Mouse (Mus musculus) small intestine, adult 2 months (tissue): ENCODE data around the gene Ubox5. TPM values are rescaled to one million over a fixed set of nuclear protein-coding genes. Genes with fewer than 3 reads are reported as not detected.
A peak's percentile ranks its signal among the peaks of the same experiment; 100 is the strongest.

Experiments
- H3K27ac ChIP-seq: fragments of 200-500 bp; 2 replicates; pipeline ENCODE4 v1.5.1; 2012; ENCODE audit warnings: low read depth, low read length, control low read depth, inconsistent platforms; ENCODE audit not compliant: insufficient read depth
- H3K27me3 ChIP-seq: fragments of 200-500 bp; 2 replicates; pipeline ENCODE4 v1.6.1; 2012; ENCODE audit warnings: mild to moderate bottlenecking, moderate library complexity, low read length, inconsistent platforms; ENCODE audit not compliant: control insufficient read depth, insufficient read depth
- H3K36me3 ChIP-seq: fragments of 200-500 bp; 2 replicates; pipeline ENCODE4 v1.6.1; 2012; ENCODE audit warnings: mild to moderate bottlenecking, low read length, control low read depth, inconsistent platforms; ENCODE audit not compliant: control insufficient read depth, insufficient read depth
- H3K4me1 ChIP-seq: fragments of 200-500 bp; 2 replicates; pipeline ENCODE4 v1.6.1; 2012; ENCODE audit warnings: low read length, inconsistent platforms, mixed read lengths; ENCODE audit not compliant: control insufficient read depth, insufficient read depth, insufficient read length
- H3K4me3 ChIP-seq: fragments of 200-500 bp; 2 replicates; pipeline ENCODE4 v1.5.1; 2012; ENCODE audit warnings: low read depth, mild to moderate bottlenecking, control low read depth, inconsistent platforms, low read length, moderate library complexity
- CTCF ChIP-seq: fragments of 200-500 bp; IDR thresholded peaks from 2 replicates; pipeline ENCODE4 v1.5.1; 2012; ENCODE audit warnings: low read depth, mild to moderate bottlenecking, control low read depth, inconsistent platforms, low read length, moderate library complexity, mixed read lengths; ENCODE audit not compliant: insufficient replicate concordance, insufficient read length; ENCODE audit errors: extremely low read depth
- POLR2A ChIP-seq: fragments of 200-500 bp; IDR thresholded peaks from 2 replicates; pipeline ENCODE4 v1.6.1; 2012; ENCODE audit warnings: low read depth, mild to moderate bottlenecking, control low read depth, inconsistent platforms, low read length, moderate library complexity
- WGBS: fragments of 180-500 bp; shearing (Covaris S2); methylation state at CpG from one replicate; pipeline ENCODE4 v1.1.7; 2018; 5-methylcytosine and 5-hydroxymethylcytosine counted together
- polyA plus RNA-seq: library from polyadenylated mRNA; depleted of rRNA; stranded (reverse); fragments of >200 nt; gene quantifications from 2 replicates; pipeline ENCODE4 v1.2.3, GENCODE M21; 2012; rRNA removed

Ubox5 gene
- 2.0 and 3.4 TPM in 2 replicates for polyA plus RNA-seq

DNA sequence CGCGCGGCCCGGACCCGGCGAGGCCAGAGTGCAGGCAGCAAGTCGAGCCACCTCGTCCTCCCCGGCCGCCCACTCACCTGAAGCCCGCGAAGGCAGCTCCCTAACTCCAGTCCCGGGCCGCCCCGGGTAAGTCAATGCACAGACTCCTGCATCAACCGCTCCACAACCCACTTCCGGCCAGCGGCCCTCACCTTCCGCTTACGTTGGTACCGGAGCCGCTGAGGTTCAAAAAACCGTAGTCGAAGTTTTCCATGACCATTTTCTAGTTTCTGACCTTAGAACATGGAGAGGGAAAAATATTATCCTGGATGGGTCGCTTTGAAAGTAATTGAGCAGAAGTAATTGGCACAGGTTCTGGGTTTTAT lies at the start of gene Ubox5, which contains the start of gene Fastkd5:
Gene Ubox5, minus strand, starts transcription at position 200 of the 365 bp plus-strand sequence.
Gene Fastkd5, minus strand, starts transcription at position 189 of the 365 bp plus-strand sequence.
- peak within 1 kb of the TSS; percentile 93 for H3K4me3 ChIP-seq
- peaks cover 7% of the 10 kb centered on the region for H3K4me1 ChIP-seq
- H3K27me3 ChIP-seq = no peaks in the 10 kb centered on the region
- WGBS = under 1% methylated on average over 25 of the region's 25 CpGs
- peak within 1 kb of the TSS; percentile 3 for H3K27ac ChIP-seq
- TF ChIP-seq CTCF = no peak
- peak; percentile 36; the same call in 1 of the 2 replicates for TF ChIP-seq POLR2A
- peaks cover 9% of the 10 kb centered on the region for H3K36me3 ChIP-seq

DNA sequence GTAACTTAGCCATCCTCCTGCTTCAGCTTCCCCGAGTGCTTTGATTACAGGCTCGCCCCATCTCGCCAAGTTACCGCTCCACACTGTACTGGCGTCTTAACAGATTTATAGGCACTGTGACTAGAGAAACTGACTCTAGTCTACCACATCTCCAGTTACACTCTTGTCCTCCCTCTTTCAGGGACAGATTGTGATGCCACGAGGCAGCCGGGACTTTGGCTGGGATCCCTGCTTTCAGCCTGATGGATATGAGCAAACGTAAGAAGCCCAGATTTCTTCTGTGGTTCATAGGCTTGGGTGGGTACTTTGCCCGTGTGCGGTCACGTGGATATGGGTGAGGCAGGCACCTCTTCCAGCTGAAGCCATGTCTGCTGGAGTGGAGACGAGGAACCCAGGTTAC lies 49.3 kb upstream of the Ubox5 start:
- WGBS = 93% methylated on average over 12 of the region's 12 CpGs
- no peak overlapping the region for H3K27ac ChIP-seq
- TF ChIP-seq POLR2A = no peak
- no peak for TF ChIP-seq CTCF

DNA sequence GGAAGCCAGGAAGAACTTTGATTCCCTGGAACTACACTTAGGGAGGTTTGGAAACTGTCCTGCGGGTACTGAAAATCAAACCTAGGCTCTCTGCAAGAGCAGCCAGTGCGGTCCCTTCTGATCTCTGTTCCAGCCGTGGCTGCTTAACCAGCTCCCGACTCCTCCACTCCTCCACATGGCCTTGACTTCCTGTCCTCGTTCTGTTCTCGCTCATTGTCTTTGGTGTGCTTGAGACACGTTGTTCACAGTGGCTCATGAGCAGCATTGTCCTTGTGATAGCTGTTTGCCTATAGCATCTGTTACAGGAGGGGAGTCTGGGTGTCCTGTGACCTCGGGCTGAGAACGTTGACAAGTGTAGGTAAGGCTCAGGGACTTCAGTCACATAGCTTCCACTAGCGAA lies 47.4 kb upstream of the Ubox5 start:
- TF ChIP-seq POLR2A (no peak), CTCF (no peak)
- H3K4me1 ChIP-seq = no peaks in the 10 kb centered on the region
- H3K27me3 ChIP-seq = no peaks in the 10 kb centered on the region
- no peak overlapping the region for H3K4me3 ChIP-seq
- WGBS = 84% methylated on average over 10 of the region's 10 CpGs
- no peak overlapping the region for H3K27ac ChIP-seq
- H3K36me3 ChIP-seq = peaks cover 74% of the 10 kb centered on the region

More for the DNA sequence above, 49.3 kb upstream of the Ubox5 start:
- H3K36me3 ChIP-seq = peaks cover 64% of the 10 kb centered on the region
- H3K4me1 ChIP-seq = no peaks in the 10 kb centered on the region
- H3K4me3 ChIP-seq = no peak overlapping the region
- H3K27me3 ChIP-seq = no peaks in the 10 kb centered on the region

DNA sequence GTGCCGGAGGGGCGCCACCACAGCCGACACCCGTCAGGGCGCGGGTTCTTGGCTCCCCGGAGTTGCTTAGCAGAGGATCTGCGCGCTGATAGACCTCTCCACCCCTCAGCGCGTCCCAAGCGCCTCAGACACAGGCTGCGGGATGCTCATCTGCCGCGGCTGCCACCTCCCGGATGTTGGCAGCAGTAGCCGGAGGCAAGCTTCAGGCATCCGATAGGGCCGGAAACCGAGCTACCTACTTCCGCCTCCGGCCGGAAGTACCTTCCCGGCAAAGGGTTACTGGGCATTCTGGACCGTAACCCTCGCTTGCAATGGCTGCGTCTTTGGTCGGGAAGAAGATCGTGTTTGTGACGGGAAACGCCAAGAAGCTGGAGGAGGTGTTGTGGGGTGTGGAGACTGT lies 37.7 kb upstream of the Ubox5 start, which contains the start of gene Itpa:
Gene Itpa, plus strand, starts transcription at position 52 of the 400 bp plus-strand sequence.
- TF ChIP-seq POLR2A (peak; percentile 45), CTCF (peak; percentile 63; the same call in 1 of the 2 replicates)
- H3K36me3 ChIP-seq = peaks cover 10% of the 10 kb centered on the region
- H3K27me3 ChIP-seq = no peaks in the 10 kb centered on the region
- WGBS = under 1% methylated on average over 31 of the region's 31 CpGs
- H3K27ac ChIP-seq = peak within 1 kb of the TSS; percentile 37
- H3K4me3 ChIP-seq = peak within 1 kb of the TSS; percentile 84
- peaks cover 11% of the 10 kb centered on the region; the same call in 1 of the 2 replicates for H3K4me1 ChIP-seq

DNA sequence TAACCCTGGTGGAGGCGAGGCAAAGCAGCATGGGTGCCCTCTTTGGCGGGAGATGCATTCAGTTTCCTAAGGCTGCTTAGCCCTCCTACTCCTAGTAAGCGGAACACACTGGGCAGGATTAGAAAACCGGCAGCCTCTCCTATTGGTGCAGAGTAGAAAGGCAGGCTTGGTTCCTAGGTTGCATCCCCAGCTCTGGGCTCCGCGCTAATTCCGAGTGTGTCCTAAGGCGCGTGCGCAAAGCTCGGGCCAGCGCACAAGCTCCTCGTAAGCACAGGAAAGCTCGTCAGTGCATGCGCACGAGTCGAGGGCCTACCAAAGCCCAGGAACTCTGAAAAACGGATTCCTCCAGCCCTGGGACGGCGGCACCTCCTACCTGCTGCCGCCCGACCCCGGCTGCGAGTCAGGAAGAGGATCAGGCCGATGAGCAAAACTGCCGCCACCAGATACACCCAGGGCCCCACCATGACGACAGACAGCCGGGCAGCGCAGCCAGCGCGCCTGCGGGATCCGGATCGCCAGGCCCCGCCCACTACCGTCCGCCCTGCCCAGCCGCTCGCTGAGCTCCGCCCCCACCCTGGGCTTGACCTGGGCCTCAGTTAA lies 34.4 kb upstream of the Ubox5 start, which contains the start of gene Ddrgk1:
Gene Ddrgk1, minus strand, starts transcription at position 558 of the 600 bp plus-strand sequence.
- TF ChIP-seq CTCF (no peak), POLR2A (peak; percentile 46; the same call in 1 of the 2 replicates)

DNA sequence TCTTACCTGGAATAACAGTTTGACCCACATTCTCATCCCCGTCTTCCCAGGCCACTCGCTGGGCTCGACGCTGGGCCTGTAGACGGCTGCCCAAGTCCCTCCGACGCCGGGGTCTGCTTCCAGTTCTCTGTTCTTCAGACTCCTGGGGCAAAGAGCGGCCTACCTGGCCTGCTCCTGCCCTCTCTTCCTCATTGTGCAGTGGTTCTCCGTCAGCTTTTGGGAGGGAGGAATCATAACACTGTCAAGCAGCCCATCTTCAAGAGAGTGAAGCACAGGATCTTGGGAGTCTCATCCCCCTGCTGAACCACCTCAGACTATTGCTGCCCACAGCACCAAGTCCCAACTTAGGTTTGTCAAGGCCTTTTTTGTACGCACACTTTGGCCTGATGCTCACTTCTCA lies 33.5 kb upstream of the Ubox5 start:
- Histone ChIP-seq H3K27ac (no peak overlapping the region), H3K4me3 (no peak overlapping the region), H3K36me3 (peaks cover 26% of the 10 kb centered on the region), H3K4me1 (peaks cover 11% of the 10 kb centered on the region; the same call in 1 of the 2 replicates), H3K27me3 (no peaks in the 10 kb centered on the region)
- no peak for TF ChIP-seq CTCF
- TF ChIP-seq POLR2A = no peak
- WGBS = 91% methylated on average over 11 of the region's 11 CpGs

More for the DNA sequence above, 34.4 kb upstream of the Ubox5 start, which contains the start of gene Ddrgk1:
- H3K4me1 ChIP-seq = peaks cover 11% of the 10 kb centered on the region; the same call in 1 of the 2 replicates
- peaks cover 18% of the 10 kb centered on the region for H3K36me3 ChIP-seq
- peak within 1 kb of the TSS; percentile 68 for H3K4me3 ChIP-seq
- under 1% methylated on average over 40 of the region's 40 CpGs for WGBS
- H3K27me3 ChIP-seq = no peaks in the 10 kb centered on the region
- H3K27ac ChIP-seq = peak within 1 kb of the TSS; percentile 83

DNA sequence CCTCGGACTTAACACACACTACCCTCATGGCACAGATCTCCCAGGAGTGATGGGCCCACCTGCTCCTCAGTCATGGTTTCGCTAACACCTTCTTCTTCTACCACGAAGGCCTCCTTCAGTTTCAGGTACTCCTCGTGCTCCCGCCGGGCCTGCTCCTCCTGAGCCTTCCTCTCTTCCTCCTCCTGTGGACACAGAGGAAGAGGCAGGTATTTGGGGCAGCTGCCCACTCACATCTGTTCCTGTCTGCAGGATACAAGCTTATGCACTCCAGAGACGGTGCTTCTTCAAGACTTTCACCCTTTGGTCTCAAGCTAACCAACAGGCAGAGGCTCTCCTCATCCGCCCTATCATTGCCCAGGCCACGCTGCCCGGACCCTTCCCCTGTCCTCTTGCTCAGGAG lies 28.7 kb upstream of the Ubox5 start:
- H3K4me1 ChIP-seq = peaks cover under 1% of the 10 kb centered on the region; the same call in 1 of the 2 replicates
- peaks cover 54% of the 10 kb centered on the region for H3K36me3 ChIP-seq
- H3K27me3 ChIP-seq = no peaks in the 10 kb centered on the region
- TF ChIP-seq CTCF = no peak
- TF ChIP-seq POLR2A = no peak
- H3K4me3 ChIP-seq = no peak overlapping the region
- H3K27ac ChIP-seq = no peak overlapping the region
- WGBS = 95% methylated on average over 10 of the region's 10 CpGs
